Comparison of ENCODE assay signal across 8 mouse cellular contexts in the genomic region with DNA sequence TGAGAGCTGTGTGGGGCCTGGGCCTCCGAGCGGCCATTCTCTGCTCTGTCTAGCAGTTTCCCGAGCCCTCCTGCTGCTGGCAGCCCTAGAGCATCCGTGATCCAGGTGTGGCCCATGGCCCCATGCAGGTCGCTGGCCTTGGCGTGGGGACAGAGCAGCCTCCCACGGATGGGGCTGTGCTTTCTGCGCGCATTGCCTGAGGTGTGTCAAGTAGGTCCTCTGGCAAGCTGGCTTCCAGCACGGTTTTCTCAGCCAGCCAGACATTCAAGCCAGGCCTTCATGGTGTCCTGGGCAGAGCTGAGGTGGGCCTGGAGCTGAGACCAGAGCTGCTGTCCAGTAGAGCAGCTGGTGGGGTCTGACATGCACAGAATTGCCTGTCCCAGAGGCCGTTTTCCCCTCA. TPM values are rescaled to one million over a fixed set of nuclear protein-coding genes. Genes with fewer than 3 reads are reported as not detected.
DNase-seq lines count a peak whose midpoint lies in the region; ATAC-seq and TF ChIP-seq lines count a peak whose summit lies in the region.
"Had no signal": no experiment of that assay in that cellular context is flagged by ENCODE, and none has a peak within 500 bp of the region (broad histone marks: within the 10 kb centered on the region; RNA-seq: fewer than 3 reads in every experiment).

No protein-coding gene starts in this region.

- no peaks in the 10 kb centered on the region for H3K27me3 ChIP-seq in heart, embryonic 12.5 days (replicated peaks)
- no peaks in the 10 kb centered on the region for H3K27me3 ChIP-seq in E14TG2a.4 (ENCODE audit: insufficient read depth, low read length)
- no peaks in the 10 kb centered on the region for H3K27me3 ChIP-seq in embryonic facial prominence, embryonic 12.5 days
- H3K27me3 ChIP-seq in limb, embryonic 12.5 days: no peaks in the 10 kb centered on the region

- no peak for TF ChIP-seq CTCF in E14TG2a.4 (conservative IDR thresholded peaks at IDR 0.05; ENCODE audit: low read length)

- no peak overlapping the region for H3K4me2 ChIP-seq in heart, embryonic 12.5 days
- H3K4me2 ChIP-seq in embryonic facial prominence, embryonic 12.5 days (replicated peaks): no peak overlapping the region
- H3K4me2 ChIP-seq in limb, embryonic 12.5 days: no peak overlapping the region

- H3K36me3 ChIP-seq in heart, embryonic 12.5 days: 0 out of 2 replicates have a peak, but pooled peaks cover under 1% of the 10 kb centered on the region
- peaks cover 4% of the 10 kb centered on the region for H3K36me3 ChIP-seq in E14TG2a.4 (ENCODE audit: insufficient read depth, low read length)
- no peaks in the 10 kb centered on the region; the same call in 1 of the 2 replicates for H3K36me3 ChIP-seq in embryonic facial prominence, embryonic 12.5 days
- peaks cover 15% of the 10 kb centered on the region; the same call in 1 of the 2 replicates for H3K36me3 ChIP-seq in limb, embryonic 12.5 days

- H3K4me1 ChIP-seq in heart, embryonic 12.5 days (replicated peaks): peaks cover 85% of the 10 kb centered on the region
- H3K4me1 ChIP-seq in E14TG2a.4 (replicated peaks; ENCODE audit: low read depth, low read length): peaks cover 92% of the 10 kb centered on the region
- peaks cover 95% of the 10 kb centered on the region for H3K4me1 ChIP-seq in embryonic facial prominence, embryonic 12.5 days
- peaks cover 97% of the 10 kb centered on the region for H3K4me1 ChIP-seq in limb, embryonic 12.5 days (replicated peaks)

- no peak for DNase-seq in heart, postnatal 14 days
- DNase-seq in left cerebral cortex, adult 8-10 months (ENCODE audit: low spot score in 2 of 2): no peak

- 77% methylated on average over 11 of the region's 11 CpGs for WGBS in heart, embryonic 12.5 days
- WGBS in embryonic facial prominence, embryonic 12.5 days: 59% methylated on average over 11 of the region's 11 CpGs
- 67% methylated on average over 11 of the region's 11 CpGs for WGBS in limb, embryonic 12.5 days

- no peak for ATAC-seq in heart, embryonic 12.5 days (ENCODE audit: insufficient number of reproducible peaks, low FRiP score)
- no peak for ATAC-seq in embryonic facial prominence, embryonic 12.5 days (ENCODE audit: insufficient number of reproducible peaks, insufficient read depth, low FRiP score, low TSS enrichment)
- no peak for ATAC-seq in limb, embryonic 12.5 days (ENCODE audit: insufficient number of reproducible peaks, insufficient read depth, low FRiP score, low TSS enrichment, low read depth)
- ATAC-seq in granulocyte monocyte progenitor cell, adult 5-6 weeks (replicated peaks; ENCODE audit: poor library complexity, severe bottlenecking): no peak

- H3K27ac ChIP-seq in heart, embryonic 12.5 days (ENCODE audit: poor library complexity, severe bottlenecking): no peak overlapping the region
- peak overlapping the region; percentile 50; the same call in 1 of the 2 replicates for H3K27ac ChIP-seq in embryonic facial prominence, embryonic 12.5 days
- peak overlapping the region; percentile 67 for H3K27ac ChIP-seq in limb, embryonic 12.5 days
- H3K27ac ChIP-seq: liver, embryonic 14.5 days had no signal

- H3K9ac ChIP-seq in heart, embryonic 12.5 days: peak overlapping the region; percentile 10; the same call in 1 of the 2 replicates
- H3K9ac ChIP-seq in embryonic facial prominence, embryonic 12.5 days: 0 out of 2 replicates have a peak overlapping the region, but pooled peaks have one; percentile 17
- no peak overlapping the region for H3K9ac ChIP-seq in limb, embryonic 12.5 days (replicated peaks)
- H3K9ac ChIP-seq: liver, embryonic 14.5 days had no signal

- H3K4me3 ChIP-seq in heart, embryonic 12.5 days: no peak overlapping the region
- H3K4me3 ChIP-seq in E14TG2a.4 (replicated peaks; ENCODE audit: low read length): peak overlapping the region; percentile 57
- no peak overlapping the region for H3K4me3 ChIP-seq in embryonic facial prominence, embryonic 12.5 days
- H3K4me3 ChIP-seq in limb, embryonic 12.5 days (replicated peaks): no peak overlapping the region

- H3K9me3 ChIP-seq in heart, embryonic 12.5 days (replicated peaks): no peaks in the 10 kb centered on the region
- H3K9me3 ChIP-seq in E14TG2a.4 (ENCODE audit: low read length): no peaks in the 10 kb centered on the region
- no peaks in the 10 kb centered on the region for H3K9me3 ChIP-seq in embryonic facial prominence, embryonic 12.5 days
- no peaks in the 10 kb centered on the region for H3K9me3 ChIP-seq in limb, embryonic 12.5 days

- intact Hi-C loops in heart, postnatal 14 days (cut with DNase I): no loop called here

RNA-seq across cellular contexts. Expression of a gene that starts 21.7 kb away (rescaled TPM):
- 6.5 and 7.6 TPM in 2 replicates for polyA plus RNA-seq in heart, embryonic 12.5 days (2016; fragmentation: Nextera tagmentation; extraction: Ambion mirVana)
- 10 to 100 TPM in 1 of 2 experiments, 1 to 10 TPM in 1; 7.8 to 10.0 TPM for total RNA-seq in heart, postnatal 14 days (2021)
- 16.8 and 18.8 TPM in 2 replicates for polyA plus RNA-seq in embryonic facial prominence, embryonic 12.5 days (2016; fragmentation: Nextera tagmentation; extraction: Ambion mirVana)
- 18.3 and 18.5 TPM in 2 replicates for polyA plus RNA-seq in limb, embryonic 12.5 days (2016; fragmentation: Nextera tagmentation; extraction: Ambion mirVana)
- 22.5 and 22.9 TPM in 2 replicates for total RNA-seq in granulocyte monocyte progenitor cell, adult 5-6 weeks (2014; fragmentation: Nextera tagmentation)
- total RNA-seq in granulocyte monocyte progenitor cell, adult 5-6 weeks (2017): 4.7 and 5.9 TPM in 2 replicates
- total RNA-seq in left cerebral cortex, adult 8-10 months (2022): 10 to 100 TPM; 20.8 to 23.0 (median 21.6) TPM
